Mouse (Mus musculus): ENCODE data around the gene Mrpl14. TPM values are rescaled to one million over a fixed set of nuclear protein-coding genes. Genes with fewer than 3 reads are reported as not detected.

Gene Mrpl14
- total RNA-seq, 2 experiments from 2014 or later = 95.6 to 103 TPM

DNA sequence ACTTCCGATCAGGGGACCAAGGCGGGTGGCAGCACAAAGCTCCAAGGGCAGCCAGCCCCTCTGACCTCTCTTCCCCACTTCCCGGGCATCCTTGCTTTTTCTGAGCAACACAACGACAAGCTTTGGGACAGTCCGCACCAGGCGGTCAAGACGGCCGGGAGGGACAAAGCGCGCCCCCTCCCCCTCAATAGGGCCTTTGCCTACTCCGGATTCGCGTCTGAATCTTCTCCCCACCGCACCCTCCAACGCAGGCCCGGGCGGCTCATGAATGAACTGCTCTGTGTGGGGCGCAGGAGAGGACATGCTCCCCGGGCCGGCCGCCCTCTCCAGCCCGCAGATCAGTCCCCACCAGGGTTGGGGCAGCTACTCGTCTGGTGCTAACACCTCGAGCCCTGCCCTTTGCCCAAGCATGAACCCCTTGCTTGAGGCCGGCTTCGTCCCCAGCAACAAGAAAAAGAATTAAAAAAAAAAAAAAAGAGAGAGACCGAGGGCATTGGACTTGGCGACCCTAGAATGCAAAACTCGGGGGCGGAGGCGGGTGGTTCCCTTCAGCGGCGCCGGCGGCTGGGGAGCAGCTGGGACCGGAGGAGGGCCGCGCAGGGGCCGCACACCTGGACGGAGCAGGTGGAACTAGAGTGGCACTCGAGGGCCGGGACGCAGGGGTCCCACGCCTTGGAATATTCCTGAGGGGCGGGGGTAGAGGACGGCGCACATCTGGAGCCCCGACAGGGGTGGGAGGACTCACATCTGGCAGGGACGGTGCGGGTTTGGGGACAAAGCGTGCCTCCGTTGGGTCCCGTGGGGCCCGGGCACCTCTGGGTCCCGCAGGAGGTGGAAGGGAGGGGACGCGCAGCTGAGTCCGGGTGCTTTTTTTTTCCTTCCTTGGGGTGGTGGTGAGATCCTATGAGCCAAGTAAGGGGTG is 690 bp upstream of the Mrpl14 start:
- no peak for DNase-seq (ENCODE audit: low spot score in 2 of 2)

DNA sequence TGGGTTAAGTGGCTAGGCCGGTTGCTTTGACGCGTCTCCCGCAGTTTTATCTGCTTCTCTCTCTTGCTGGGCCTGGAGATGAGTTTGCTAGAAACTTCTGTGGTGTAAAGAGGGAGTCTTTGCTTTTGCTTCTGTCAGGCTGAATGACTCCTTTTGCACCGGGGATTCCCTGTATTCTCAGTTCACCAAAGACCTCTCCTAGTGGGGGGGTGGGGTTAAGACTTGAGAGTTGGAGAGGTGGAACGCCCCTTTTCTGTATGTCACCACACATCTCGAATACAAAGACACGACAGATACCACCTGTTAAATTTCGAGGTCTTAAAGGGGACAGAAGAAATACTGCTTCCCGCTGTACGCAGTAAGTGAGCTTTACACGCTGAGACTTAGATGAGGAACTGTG is 594 bp downstream of the Mrpl14 start, which contains the start of gene Tmem63b:
Gene Tmem63b, minus strand, starts transcription at position 190 of the 400 bp plus-strand sequence.
- DNase-seq (ENCODE audit: low spot score in 2 of 2) = no peak

DNA sequence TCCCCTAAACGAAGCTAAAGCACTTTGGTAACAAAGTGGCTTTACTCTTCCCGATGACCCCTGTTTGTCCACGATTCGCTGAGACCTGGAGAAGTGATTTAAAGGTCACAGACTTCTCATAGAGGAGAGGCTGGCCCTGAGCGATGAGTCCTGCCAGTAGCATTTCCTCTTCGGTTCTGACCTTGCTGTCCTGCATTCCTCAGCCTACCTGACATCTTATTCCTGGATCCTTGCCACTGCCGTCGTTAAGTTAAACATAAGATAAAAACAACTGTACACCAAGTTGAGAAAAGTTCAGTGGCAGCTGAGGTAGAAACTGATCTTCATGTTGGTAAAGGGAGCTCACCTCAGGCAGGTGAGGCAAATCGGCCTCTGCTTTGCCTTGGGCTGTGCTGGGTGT is 3.0 kb downstream of the Mrpl14 start:
- no peak for DNase-seq (ENCODE audit: low spot score in 2 of 2)

DNA sequence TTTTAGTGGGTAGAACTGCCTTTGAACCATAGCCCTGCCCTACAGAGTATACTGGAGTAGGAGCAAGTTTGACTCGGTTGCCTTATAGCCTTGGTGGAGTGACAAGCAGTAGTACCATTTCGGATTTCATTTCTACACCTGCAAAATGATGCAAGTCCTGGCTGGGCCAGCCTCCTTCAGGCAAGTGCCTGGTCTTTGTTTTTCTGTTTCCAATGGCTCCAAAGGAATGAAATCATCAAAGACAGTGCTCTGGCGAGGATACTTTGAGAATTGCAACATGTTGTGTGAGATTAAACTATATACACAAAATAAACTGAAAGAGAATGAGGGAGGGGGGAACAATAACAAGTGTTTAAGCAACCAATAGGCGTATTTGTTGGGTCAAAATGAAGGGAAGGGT is 3.9 kb downstream of the Mrpl14 start:
- no peak for DNase-seq (ENCODE audit: low spot score in 2 of 2)

DNA sequence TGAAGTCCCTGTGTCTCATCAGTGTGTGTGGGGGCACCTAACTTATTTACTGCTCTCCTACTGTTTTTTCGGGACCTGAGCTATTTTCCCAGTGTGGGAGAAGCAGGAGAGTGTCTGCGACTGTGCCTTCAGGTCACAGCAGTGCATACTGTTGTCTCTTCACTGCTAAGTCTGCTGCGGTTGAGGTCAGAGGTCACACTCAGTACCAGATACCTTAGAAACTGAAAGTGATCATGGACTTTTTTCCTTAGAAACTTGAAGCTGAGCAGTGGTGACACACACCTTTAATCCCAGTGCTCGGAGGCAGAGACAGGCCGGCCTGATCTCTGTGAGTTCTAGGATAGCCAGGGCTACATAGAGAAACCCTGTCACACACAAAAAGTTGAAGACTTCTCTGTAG is 6.0 kb downstream of the Mrpl14 start:
- no peak for DNase-seq (ENCODE audit: low spot score in 2 of 2)

DNA sequence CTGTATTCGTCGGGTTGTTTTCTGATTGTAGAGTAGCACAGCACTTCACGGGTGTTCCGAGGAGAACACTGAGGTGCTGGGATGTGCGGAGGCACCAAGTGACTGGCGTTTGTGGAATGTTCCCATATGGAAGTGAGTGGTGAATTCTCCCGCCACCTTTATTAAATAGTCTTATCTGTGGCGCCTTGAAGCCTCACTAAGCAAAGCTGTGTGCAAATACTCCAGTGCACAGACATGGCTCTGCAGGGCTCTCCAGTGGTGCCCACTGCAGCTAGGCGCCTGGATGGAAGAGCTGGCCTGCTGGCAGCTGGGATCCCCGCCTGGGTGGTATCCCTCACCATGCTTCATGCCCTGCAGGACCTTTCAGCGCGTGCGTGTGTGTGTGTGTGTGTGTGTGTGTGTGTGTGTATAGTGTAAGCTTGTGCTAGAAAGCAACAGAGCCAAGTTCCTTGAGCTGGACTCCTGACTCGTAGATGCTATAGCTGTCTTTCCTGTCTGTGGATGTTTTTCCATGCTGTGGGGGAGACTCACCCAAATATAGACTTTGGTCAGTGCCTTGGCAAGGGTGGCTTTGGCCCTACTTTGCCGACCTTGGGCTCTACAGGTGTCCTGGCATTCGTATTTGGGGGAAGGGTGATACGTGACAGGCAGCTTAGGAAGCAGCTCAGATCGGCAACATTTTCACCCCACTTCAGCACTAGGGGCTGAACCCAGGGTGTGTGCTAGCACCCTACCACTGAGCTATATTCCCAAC is 7.9 kb downstream of the Mrpl14 start:
- no peak for DNase-seq (ENCODE audit: low spot score in 2 of 2)

DNA sequence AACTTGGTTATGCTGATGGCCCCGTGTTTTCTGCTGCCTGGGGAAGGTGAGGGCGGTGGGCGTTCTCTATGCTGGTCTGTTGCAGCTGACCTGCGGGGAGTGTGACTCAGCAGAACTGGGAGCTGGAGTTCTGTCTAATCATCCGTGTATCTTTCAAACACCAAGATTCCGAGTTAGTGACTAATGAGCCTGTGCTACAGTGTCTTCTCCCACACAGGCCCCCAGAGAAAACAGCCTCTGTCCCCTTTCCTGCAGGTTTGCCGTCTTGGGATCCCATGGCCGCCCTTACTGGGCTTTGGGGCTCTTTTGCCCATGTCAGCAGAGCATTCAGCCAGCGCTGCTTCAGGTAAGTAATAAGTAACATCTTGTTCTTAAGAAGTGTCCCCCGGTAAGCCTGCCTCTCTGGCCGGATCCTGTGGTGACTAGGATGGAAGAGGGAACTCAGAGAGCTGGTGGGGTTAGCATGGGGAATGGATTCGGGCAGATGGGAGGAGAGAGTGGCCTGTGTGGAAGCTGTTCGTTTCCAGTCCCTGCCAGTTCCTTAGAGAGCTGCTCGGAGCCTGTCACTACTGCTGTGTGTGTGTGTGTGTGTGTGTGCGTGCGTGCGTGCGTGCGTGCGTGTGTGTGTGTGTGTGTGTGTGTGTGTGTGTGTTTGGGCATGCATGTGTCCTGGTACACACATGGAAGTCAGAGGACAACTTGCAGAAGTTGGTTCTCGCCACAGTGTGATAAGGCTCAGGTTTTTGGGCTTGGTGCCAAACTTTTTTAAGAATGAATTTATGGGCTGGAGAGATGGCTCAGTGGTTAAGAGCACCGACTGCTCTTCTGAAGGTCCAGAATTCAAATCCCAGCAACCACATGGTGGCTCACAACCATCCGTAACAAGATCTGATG is 9.4 kb downstream of the Mrpl14 start:
- no peak for DNase-seq (ENCODE audit: low spot score in 2 of 2)

DNA sequence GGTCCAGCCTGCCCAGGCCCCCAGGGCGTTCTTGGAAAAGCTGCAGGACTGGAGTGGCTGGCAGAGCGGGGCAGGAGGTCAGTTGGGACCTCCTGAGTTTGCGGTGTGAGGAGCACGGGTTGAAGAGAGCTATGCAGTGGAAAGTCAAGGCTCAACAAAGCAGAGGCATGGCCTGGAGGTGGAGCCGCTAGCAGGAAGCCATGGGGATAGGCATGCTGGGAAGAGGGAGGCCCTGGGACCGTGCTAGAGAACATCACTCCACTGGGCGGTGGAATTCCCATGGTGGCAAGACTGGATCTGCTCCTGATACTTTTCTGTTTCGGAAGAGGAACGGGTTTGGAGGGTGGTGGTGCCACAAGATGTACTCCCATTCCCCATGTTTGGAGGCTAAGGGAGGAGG is 10.9 kb downstream of the Mrpl14 start:
- DNase-seq (ENCODE audit: low spot score in 2 of 2) = no peak

DNA sequence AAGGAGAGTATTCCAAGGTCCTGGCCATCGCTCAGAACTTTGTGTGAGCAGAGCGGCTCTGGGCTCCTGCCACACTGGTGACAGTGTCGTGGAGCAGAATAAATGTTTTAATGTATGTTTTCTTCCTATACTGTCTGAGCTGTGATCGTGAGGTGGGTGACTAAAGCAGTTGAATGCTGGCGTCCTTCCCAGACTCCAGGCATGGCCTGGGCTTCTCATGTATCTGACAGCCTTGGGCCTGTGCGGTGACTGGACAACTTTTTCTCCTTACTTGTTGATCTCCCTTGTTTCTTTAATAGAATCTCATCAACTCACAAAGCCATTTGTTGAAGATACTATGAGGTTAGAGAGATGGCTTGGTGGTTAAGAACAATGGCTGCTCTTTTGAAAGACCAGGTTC is 12.2 kb downstream of the Mrpl14 start:
- no peak for DNase-seq (ENCODE audit: low spot score in 2 of 2)

DNA sequence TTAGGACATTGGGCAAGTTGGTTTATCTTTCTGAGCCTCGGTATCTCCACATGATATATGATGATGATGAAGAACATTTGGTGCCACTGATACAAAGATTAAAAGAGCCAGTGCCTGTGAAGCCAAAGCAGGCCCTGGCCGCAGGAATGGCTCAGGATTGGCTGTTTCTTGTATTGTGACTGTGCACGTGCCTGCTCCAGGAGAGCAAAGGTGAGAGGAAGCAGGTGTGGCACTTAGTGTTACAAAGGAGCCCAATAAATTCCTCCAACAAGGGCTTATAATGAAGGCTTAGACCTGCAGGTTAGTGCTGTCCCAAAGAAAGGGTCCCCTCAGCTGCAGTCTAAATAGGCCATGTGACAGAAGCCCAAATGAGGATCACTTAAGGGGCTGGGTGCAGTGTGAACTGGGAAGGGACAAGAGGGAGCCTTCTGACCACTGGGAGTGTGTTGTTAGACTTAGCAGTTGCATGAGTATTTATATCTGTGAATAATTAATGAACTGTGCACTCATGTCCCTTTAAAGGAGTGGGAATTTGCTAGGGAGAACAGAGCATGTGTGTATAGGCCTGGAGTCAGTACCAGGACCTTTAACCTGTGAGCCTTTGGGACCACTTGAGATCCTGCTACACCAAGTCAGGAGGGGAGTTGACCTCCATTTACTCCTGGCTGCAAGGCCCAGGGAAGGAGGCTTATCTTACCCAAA is 13.1 kb downstream of the Mrpl14 start:
- DNase-seq (ENCODE audit: low spot score in 2 of 2) = no peak

DNA sequence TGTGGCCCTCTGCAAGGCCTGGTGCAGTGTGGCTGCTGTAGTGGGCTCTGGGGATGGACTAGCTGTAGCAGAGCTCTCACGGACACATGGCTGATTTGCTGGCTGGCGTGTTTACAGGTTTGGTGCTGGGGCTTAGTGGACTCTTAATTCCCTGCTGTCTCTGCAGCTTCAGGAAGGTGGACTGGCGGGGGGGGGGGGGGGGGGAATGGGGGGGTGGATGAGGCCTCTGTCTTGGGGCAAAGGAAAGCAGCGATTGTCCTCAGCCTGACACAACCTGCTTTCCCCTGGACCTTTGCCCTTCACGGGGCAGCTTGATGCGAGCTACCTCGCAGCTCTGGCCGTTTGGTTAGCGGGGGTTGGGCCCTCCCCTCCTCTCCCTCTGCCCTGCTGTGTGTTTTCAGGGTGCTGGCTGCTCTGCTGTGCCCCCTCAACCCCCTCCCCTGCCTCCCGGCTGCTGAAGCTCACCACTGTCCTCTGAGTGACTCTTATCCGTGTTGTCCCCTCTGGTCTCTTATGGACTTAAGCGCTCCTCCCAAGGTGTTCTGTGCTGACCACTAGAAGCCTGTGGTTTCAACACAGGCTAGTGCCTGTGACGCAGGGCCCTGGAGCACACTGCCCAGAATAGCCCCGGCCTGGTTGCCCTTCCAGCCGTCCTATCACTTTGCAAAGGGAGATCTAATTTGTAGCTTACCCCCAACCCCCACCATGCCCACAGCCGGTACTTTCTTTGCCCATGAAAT is 14.5 kb downstream of the Mrpl14 start:
- DNase-seq (ENCODE audit: low spot score in 2 of 2) = no peak

DNA sequence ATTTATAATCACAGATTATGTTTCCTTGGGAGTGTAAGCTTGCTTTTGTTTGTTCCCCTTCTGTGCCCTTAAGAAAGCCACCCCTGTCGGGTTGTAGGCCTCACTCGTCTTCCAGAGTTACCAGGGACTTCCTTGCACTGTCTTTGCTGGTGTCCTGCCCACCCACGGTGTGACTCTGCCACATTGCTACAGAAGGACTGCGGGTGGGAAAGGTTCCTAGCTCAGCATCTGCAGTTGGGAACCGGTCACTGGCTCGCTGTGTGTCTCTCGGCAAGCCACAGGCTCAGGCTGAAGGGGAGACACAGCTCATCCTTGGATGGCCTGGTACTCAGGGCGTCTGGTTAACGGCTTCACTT is 15.1 kb downstream of the Mrpl14 start:
- no peak for DNase-seq (ENCODE audit: low spot score in 2 of 2)

DNA sequence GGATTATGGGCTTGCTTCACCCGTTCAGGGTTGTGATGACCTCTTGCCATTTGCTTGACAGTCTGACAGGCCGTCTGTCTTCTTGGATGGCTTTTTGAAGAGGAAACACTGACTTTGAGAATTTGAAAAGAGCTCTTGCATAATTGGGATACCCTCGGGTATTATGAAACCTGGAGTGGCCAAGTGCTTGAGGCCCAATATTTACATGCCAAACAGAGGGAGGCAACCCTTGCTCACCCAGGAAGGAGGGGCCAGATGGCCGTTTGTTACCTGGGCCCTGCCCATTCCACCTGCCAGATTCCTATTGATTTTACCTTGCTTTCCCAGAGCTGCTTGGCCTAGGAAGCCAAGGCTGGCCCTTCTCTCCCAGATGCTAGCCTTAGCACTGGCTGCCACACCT is 16.1 kb downstream of the Mrpl14 start:
- no peak for DNase-seq (ENCODE audit: low spot score in 2 of 2)

DNA sequence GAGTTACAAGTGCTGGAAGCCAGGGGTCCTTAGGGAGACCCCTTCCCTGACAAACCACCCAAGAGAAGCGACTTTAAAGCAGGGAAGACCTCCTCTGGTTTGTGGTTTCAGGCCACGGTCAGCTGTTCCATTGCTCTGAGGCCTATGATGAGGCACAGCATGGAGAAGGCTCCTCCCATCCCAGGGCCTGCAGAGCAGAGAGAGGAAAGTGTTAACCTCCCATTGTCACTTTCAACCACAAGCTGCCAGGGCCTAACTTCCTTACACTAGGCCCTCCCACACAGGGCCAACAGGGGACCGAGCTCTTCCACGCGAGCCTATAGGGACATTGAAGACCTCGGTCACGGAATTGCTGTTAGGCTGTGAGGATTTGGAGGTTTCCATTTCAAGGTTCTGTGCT is 17.1 kb downstream of the Mrpl14 start:
- DNase-seq (ENCODE audit: low spot score in 2 of 2) = no peak

DNA sequence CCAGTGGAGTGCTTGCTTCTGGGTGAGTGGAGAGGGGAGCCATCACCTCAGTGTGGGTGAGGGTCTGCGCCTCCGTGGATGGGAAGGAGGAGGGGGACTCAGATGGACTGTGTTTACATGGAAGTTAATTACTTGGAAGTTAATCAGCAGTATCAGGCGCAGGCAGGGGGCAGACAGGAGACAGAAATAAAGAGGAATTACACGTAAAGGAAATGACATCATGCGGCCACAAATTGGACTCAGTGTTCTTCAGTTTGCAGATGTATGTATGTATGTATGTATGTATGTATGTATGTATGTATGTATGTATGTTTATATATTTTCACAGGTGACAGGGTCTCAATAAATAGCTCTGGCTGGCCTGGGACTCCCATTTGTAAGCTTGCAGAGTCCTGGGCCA is 20.7 kb downstream of the Mrpl14 start:
- DNase-seq (ENCODE audit: low spot score in 2 of 2) = no peak

DNA sequence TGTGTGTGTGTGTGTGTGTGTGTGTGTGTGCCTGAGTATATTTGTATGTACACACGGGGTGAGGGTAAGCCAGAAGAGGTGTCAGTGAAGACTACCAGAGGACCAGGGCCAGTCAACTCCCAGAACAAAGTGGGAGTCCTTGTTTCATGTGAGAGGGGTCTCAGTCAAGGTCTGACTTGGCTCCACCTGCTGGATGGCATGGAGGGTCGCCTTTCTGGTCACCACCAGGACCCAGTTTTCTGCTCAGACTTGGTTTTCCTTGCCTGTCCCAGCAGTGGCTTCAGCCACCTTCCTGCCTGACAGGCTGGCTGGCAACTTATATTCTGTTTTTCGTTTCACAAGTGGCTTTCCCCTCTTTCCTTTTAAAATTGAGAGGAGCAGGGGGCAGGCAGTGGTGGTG is 21.3 kb downstream of the Mrpl14 start:
- no peak for DNase-seq (ENCODE audit: low spot score in 2 of 2)

DNA sequence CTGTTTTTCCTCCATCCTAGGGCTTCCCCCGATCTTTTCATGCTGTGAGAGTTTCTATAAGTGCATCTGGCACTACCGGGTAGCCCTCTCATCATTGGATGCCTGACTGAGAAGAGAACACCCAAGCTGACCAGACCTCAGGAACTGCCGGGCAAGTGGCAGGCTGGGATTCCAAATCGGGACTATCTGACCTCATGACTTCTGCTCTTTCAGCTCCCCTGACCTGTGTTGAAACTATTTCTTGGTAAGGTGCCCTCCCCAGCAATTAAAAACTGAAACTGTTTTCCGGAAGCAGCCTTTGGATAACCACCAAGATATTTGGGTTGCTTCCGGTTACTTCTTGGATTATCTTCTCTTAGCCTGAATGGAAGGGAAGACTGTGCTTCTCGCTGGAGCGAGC is 22.1 kb downstream of the Mrpl14 start:
- no peak for DNase-seq (ENCODE audit: low spot score in 2 of 2)

DNA sequence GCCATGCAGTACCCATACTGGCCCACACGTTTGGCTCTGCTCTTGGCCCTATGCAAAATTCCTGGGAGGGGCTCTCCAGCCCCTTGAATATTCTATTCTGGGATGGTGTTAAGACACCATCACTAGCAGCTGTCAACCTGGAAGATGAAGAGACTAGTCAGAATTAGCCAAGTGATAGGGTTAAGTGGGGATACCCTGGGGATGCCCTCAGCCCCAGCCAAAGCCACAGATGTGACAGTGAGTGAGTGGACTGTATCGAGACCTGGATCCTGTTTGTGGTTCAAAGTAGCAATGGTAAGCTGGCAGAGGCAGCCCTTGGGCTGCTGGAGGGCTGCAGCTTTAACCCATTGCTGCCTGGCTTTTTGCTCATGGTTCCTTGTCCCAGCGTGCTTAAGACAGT is 23.7 kb downstream of the Mrpl14 start:
- DNase-seq (ENCODE audit: low spot score in 2 of 2) = no peak

DNA sequence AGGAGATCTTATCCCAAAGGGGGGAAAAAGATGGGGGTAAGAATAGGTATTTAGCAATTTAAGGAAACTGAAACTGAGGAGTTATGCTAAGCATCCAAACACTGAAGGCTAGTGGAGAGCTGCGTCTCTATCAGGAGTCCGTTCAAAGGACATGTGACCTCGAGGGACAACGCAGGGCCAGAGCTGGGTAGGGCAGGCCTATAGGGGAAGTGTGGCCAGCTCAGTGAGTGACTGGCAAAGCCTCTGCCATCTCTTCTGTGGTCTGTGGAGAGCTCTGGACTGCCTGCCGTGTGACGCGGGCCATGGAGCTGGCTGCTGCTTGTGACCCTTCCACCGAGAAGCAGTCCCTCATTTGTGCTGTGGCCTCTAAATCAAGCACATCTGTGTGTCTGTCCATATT is 24.3 kb downstream of the Mrpl14 start:
- DNase-seq (ENCODE audit: low spot score in 2 of 2) = no peak

DNA sequence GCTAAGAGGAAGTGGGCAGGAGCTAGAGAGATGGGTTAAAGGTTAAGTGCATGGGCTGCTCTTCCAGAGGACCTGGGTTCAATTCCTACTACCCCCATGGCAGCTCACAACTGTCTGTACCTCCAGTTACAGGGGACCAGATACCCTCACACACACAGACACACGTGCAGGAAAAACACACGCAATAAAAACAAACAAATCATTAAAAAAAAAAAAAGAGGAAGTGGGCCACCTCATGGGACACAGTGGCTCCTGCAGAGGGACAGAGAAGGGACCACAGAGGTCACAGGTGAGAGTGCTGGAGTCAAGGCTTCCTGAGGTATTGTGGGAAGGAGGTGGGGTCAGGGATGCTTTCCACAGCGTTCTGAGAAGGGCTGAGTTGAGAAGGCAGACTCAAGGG is 25.4 kb downstream of the Mrpl14 start:
- no peak for DNase-seq (ENCODE audit: low spot score in 2 of 2)
